Mouse (Mus musculus) ovary, postnatal 10 days (tissue): ENCODE measurements around the gene Amy2a1.
"Not testable (repeated sequence)": the region's sequence is repeated elsewhere in the genome, so short reads cannot be mapped to it uniquely, and the experiment has no call there.

Experiments used
- DNase-seq: peaks from one replicate; pipeline ENCODE4 v3.0.0; 2022; ENCODE audit warnings: low spot score

Gene Amy2a1

GRCm38 (mm10) chr3:113532328-113532727, at the start of gene Amy2a1:
Gene Amy2a1 (minus strand): TSS chr3:113532428.
- not testable (repeated sequence) for DNase-seq

GRCm38 (mm10) chr3:113574578-113574977, 42.4 kb upstream of the Amy2a1 start:
- DNase-seq: no peak

- DNase-seq: no peak
These were observed 41.9 kb upstream of the Amy2a1 start for GRCm38 (mm10) chr3:113574138-113574537.

- no peak for DNase-seq
These were observed 39.9 kb upstream of the Amy2a1 start for GRCm38 (mm10) chr3:113572158-113572557.

- DNase-seq: no peak
These were observed 7.5 kb upstream of the Amy2a1 start for GRCm38 (mm10) chr3:113539692-113540091.
